Mouse (Mus musculus): ENCODE results near the gene Cpsf4.
"Not testable (repeated sequence)": the region's sequence is repeated elsewhere in the genome, so short reads cannot be mapped to it uniquely, and the experiment has no call there.

Gene Cpsf4

DNA sequence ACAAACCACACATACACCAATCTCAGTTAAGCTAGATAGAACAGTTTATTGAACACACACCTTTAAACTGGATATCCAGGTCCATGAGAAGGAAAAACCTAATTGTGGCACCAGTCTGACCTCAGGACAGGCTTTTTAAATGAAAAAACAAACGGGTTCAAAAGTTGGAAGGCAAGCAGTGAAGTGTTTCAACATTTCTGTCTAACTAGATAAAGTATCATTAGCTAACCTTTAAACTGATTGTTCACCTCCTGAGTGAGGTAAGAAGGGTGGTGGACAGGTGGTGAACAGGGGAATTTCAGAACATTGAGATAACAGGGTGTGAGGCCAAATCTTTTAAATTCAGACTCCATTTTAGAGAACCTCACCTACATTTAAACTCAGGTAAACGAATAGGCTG is 59.4 kb downstream of the Cpsf4 start:
- no peak for DNase-seq (ENCODE audit: low spot score)

DNA sequence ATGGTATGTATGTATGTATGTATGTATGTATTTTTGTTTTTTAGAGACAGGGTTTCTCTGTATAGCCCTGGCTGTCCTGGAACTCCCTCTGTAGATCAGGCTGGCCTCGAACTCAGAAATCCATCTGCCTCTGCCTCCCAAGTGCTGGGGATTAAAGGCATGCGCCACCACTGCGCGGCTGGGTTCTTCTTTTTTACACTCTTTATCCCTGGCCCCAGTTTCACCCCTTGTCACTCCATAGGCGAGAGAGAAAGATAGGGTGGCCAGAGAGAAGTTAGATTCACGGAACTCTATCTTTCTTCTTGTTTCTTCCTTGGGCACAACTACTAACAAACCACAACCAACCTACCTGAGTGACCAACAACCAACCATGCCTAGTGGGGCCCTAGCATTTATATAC is 62.3 kb downstream of the Cpsf4 start:
- not testable (repeated sequence) for DNase-seq (ENCODE audit: low spot score)

DNA sequence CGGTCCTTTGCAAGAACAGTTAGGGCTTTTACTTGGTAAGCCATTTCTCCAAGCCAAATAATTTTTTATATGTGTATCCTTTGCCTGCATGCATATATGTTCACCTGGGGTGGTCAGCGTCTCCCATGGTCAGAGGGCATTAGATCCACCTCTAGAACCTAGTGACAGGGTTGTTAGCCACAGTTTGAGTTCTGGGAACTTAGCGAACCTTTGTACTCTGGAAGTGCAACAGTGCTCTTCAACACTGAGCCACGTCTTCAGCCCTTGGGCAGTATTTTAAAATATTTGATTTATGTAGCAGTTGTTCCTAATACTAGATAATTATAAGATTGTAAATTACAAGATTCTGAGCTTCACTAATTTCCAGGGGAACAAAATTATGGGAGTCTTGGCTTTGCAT is 63.6 kb downstream of the Cpsf4 start:
- no peak for DNase-seq (ENCODE audit: low spot score)

DNA sequence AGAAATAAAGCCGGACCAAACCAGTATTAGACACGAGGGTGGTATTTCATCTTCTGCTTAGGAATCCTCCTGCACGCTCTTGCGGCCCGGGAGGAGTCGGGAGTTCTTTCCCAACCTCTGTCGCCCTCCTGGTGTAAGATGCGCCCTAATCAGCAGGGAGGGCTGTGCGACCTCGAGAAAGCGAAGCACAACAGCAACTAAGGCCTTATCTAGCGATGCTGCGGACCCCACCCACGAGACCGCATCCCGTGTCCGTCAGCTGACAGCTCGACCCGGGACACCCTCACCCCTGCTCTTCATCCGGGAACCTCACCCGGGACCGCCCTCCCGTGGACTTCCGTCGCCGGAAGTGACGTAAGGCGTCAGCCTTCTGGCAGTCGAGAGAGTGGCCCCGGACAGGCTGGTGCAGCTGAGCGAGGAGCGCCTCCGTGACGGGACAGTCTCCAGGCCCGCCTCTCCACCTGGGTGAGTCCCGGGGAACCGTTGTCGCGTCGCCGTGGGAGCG is 64.4 kb downstream of the Cpsf4 start, which contains the start of gene Zfp655:
Gene Zfp655 (plus strand): TSS at position 349 of the 505 bp plus-strand sequence.
- DNase-seq (ENCODE audit: low spot score), result peak; percentile 92

All from urinary bladder, postnatal 10 days (tissue).